Mouse (Mus musculus) embryonic fibroblast, embryonic 13.5 days (primary cell): ENCODE data around the gene Defa2.
"Not testable (repeated sequence)": the region's sequence is repeated elsewhere in the genome, so short reads cannot be mapped to it uniquely, and the experiment has no call there.

Experiments used
- CTCF ChIP-seq: IDR thresholded peaks from 2 replicates; pipeline ENCODE4 v1.5.1; 2011; ENCODE audit warnings: mild to moderate bottlenecking, control low read depth, low read length, moderate library complexity, borderline replicate concordance; ENCODE audit not compliant: insufficient read depth
- POLR2A ChIP-seq: IDR thresholded peaks from 2 replicates; pipeline ENCODE4 v1.6.1; 2011; ENCODE audit warnings: low read depth, mild to moderate bottlenecking, control low read depth, low read length, moderate library complexity

DNA sequence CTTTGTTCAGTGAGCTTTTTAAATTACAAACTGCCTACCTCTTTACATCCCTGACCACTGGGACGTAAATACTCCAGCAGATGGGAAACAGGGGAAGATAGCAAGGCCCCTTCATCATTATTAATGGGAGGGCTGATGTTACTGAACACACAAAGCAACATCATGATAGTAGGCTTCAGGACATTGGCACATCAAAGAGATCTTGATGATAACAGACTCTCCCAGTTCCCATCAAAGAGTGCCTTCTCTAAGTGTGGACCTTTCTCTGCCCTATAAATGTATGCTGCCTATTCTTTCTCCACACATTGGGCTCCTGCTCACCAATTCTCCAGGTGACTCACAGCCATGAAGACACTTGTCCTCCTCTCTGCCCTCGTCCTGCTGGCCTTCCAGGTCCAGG, 13.2 kb downstream of the Defa2 start, which contains the start of gene Defa33:
- not testable (repeated sequence) for TF ChIP-seq CTCF, POLR2A
